Mouse (Mus musculus) brown adipose tissue, adult 24 weeks (tissue): ENCODE data around the gene Eva1a. TPM values are rescaled to one million over a fixed set of nuclear protein-coding genes. Genes with fewer than 3 reads are reported as not detected.

Experiments
- H3K27ac ChIP-seq: fragments of 200-500 bp; replicated peaks from 2 replicates; pipeline ENCODE4 v1.5.1; 2012; ENCODE audit warnings: low read depth, mild to moderate bottlenecking, low read length
- H3K4me1 ChIP-seq: fragments of 200-500 bp; 2 replicates; pipeline ENCODE4 v1.6.1; 2012; ENCODE audit warnings: low read length, mixed read lengths; ENCODE audit not compliant: control insufficient read depth, insufficient read depth, insufficient read length
- H3K4me3 ChIP-seq: fragments of 200-500 bp; 2 replicates; pipeline ENCODE4 v1.5.1; 2012; ENCODE audit warnings: low read depth, mild to moderate bottlenecking, low read length, moderate library complexity; ENCODE audit not compliant: insufficient read depth
- polyA plus RNA-seq: library from polyadenylated mRNA; stranded (reverse); fragments of >200 nt; gene quantifications from 2 replicates; pipeline ENCODE4 v1.2.4, GENCODE M21; 2012; ENCODE audit not compliant: missing spikeins, insufficient read depth, insufficient read length

Eva1a gene
- polyA plus RNA-seq, 1 experiment: 2.1 TPM

GRCm38 (mm10) chr6:82129630-82130217, 88.9 kb downstream of the Eva1a start:
- Histone ChIP-seq H3K4me3 (no peak overlapping the region), H3K4me1 (no peaks in the 10 kb centered on the region), H3K27ac (no peak overlapping the region)

- no peak overlapping the region for H3K4me3 ChIP-seq
- no peak overlapping the region for H3K27ac ChIP-seq
- no peaks in the 10 kb centered on the region for H3K4me1 ChIP-seq
Observed at GRCm38 (mm10) chr6:82132876-82133591, 92.2 kb downstream of the Eva1a start.

GRCm38 (mm10) chr6:82133592-82133978, 92.7 kb downstream of the Eva1a start:
- Histone ChIP-seq H3K4me1 (no peaks in the 10 kb centered on the region), H3K27ac (no peak overlapping the region), H3K4me3 (no peak overlapping the region)

GRCm38 (mm10) chr6:82135959-82136712, 95.3 kb downstream of the Eva1a start:
- no peaks in the 10 kb centered on the region for H3K4me1 ChIP-seq
- H3K4me3 ChIP-seq: no peak overlapping the region

More at GRCm38 (mm10) chr6:82135959-82136712, 95.3 kb downstream of the Eva1a start:
- no peak overlapping the region for H3K27ac ChIP-seq

Other genes with a start within 250 kb of the Eva1a start
- gene Gcfc2, start 117.4 kb upstream of the Eva1a start, polyA plus RNA-seq: 0.95 and 1.8 TPM in 2 replicates
- gene Mrpl19, start 75.1 kb upstream of the Eva1a start, polyA plus RNA-seq: 31.9 and 37.0 TPM in 2 replicates